Mouse (Mus musculus) heart, embryonic 14.5 days (tissue): ENCODE data around the gene Cyb5b. TPM values are rescaled to one million over a fixed set of nuclear protein-coding genes. Genes with fewer than 3 reads are reported as not detected.

Source experiments
- polyA plus RNA-seq: library from polyadenylated mRNA; unstranded; fragments of >200 nt; fragmentation: Nextera tagmentation; extraction: Ambion mirVana; gene quantifications from 2 replicates; pipeline ENCODE4 v1.2.1, GENCODE M21; 2014

The Cyb5b gene
- polyA plus RNA-seq, 1 experiment from 2014 or later, result 65.6 TPM

Other genes starting within 250 kb of the Cyb5b start
- gene Sntb2, start 214.9 kb upstream of the Cyb5b start, polyA plus RNA-seq, result 15.0 and 15.4 TPM in 2 replicates
- 53.6 and 55.9 TPM in 2 replicates for gene Vps4a, start 119.4 kb upstream of the Cyb5b start, polyA plus RNA-seq
- gene Pdf, start 102.0 kb upstream of the Cyb5b start, polyA plus RNA-seq, result 46.1 and 47.4 TPM in 2 replicates
- 26.5 and 27.1 TPM in 2 replicates for gene Cog8, start 94.0 kb upstream of the Cyb5b start, polyA plus RNA-seq
- 49.1 and 54.4 TPM in 2 replicates for gene Nip7, start 93.8 kb upstream of the Cyb5b start, polyA plus RNA-seq
- not detected in 2 replicates for gene Tmed6, start 85.0 kb upstream of the Cyb5b start, polyA plus RNA-seq
- gene Terf2, start 54.1 kb upstream of the Cyb5b start, polyA plus RNA-seq, result 8.3 and 9.8 TPM in 2 replicates
- gene Nfat5, start 142.8 kb downstream of the Cyb5b start, polyA plus RNA-seq, result 14.9 and 15.6 TPM in 2 replicates